Mouse (Mus musculus) kidney, postnatal 14 days (tissue): ENCODE measurements around the gene Lgr5.
A peak's percentile ranks its signal among the peaks of the same experiment; 100 is the strongest.

Experiments used
- DNase-seq: peaks from one replicate; pipeline ENCODE4 v3.0.0; 2022; ENCODE audit warnings: mixed read lengths

The Lgr5 gene

GRCm38 (mm10) chr10:115587301-115587969, at the start of gene Lgr5:
Gene Lgr5 (minus strand): TSS chr10:115587780.
- peak; percentile 56 for DNase-seq

DNA sequence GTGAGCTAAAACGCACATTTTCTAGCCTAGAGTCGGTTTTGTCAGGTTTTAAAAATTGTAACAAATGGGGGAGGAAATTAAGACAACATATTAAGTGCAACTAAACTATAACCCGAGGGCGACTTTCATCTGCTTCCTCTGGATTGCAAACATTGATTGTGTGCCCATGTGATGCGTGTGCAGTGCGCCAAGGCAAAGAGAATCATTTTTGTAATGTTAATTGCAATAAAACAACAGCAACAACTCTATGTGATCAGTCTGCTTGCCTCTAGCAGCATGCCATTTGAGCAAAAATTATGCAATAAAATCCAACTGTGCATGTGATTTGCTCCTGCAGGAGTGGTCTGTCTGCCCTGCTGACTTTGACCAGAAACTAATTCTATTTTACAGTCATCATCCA, 39.1 kb upstream of the Lgr5 start:
- no peak for DNase-seq

DNA sequence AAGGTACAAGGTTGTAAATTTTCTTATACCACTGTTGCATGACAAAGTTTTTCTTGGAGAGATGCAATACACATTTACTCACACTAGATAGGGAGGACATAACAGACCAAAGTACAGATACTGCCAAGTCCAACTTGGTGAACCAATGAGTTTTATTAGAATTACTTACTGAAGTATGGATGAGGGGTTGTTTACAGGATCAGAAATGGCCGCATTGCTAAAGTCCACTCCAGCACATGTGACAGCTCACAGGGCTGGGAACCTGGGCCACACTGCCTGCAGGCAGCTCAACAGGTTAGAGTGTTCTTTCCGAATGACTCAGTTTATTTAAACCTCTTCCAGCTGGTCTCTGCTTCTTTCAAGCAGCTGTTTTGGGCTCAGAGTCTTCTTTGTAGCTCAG, 37.4 kb upstream of the Lgr5 start:
- DNase-seq: no peak

DNA sequence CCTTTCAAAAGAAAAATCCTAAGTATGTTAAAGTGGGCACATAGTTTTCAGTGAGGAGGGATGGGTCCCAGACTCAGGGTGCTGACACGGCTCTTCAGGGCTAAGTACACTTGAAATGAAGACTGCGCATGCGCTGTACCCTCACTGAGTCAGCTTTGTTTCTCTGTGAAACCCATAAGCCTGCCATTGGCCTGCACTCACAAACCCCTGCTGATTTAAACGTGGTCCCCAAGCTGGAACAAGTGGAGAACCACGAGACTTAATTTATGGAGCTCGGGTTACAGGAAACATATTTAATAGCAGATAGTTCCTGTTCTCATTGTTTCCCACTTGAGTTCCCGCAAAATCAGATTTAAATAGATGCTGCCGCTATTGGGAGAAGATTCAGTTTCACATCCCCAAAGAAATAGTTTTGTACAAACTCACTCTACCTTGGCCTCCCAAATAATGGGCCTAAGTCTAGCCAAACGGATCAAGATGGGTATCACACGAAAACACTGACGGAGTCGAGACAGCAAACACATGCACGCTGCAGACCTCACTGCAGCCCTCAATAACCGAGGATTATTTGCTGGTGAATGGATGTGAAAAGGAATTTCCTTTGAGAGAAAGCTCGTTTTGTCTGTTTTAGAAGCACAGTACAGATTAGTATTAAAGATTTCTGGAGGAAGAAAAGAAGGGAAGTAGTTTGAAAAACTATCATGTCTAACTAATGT, 36.5 kb upstream of the Lgr5 start:
- peak; percentile 38 for DNase-seq

DNA sequence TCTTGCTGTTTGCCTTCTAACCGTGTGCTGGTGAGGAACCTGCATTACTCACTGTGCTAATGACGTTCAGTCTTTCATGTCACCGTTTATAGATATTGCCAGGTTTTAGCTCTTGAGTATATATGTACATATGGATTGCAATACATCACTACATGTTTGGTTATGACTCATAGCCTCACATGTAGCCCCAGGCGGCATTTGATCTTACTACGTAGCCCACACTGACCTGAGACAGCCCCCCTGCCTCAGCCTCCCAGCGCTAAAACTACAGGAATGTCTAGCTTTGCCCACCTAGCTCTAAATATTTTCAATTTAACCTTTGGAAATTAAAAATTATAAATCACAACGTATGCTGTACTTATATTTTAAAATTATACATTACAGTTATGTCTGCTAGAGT, 35.9 kb upstream of the Lgr5 start:
- no peak for DNase-seq

- no peak for DNase-seq
Measured at GRCm38 (mm10) chr10:115618288-115618856, 30.8 kb upstream of the Lgr5 start.

- peak; percentile 50 for DNase-seq
Measured at GRCm38 (mm10) chr10:115617456-115618287, 30.1 kb upstream of the Lgr5 start.

GRCm38 (mm10) chr10:115595748-115596147, 8.2 kb upstream of the Lgr5 start:
- DNase-seq: no peak

DNA sequence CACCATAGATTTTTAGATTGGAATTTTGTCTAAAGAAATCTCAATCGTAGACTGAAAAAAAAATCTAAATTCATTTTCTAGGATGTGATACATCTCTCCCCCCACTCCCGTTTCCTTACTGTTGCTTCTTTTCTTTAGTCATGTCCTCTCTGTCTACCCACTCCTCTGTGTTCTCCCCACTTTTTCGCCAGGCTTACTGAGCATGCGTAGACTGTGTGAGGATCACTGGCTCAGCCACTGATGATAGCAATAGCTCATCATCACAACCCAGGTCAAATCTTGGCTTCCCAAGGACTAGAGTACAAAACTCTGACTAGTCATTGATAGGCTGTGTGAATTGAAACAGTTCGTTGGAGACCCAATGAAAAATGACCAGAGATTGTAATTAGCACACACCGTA, 6.1 kb upstream of the Lgr5 start:
- no peak for DNase-seq

- DNase-seq: no peak
Measured at GRCm38 (mm10) chr10:115593221-115593620, 5.6 kb upstream of the Lgr5 start.

DNA sequence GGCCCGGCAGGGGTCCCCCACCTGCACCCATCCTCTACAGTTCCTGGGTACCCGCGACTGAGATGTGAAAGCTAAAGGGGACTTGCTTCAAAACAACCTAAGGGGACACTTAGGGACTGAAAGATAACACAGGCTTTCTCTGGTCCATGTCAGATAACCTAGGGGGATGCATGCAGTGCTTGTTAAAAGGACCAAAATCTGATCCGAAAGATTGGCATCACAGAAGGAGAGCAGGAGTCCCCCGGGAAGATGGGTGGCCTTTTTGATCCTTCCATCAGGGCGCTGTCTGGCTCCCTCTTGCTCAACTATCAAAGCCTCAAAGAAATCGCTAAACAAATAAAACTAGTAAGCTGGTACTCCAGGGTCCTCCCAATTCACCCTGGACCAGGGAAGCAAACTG, 399 bp upstream of the Lgr5 start:
- no peak for DNase-seq

DNA sequence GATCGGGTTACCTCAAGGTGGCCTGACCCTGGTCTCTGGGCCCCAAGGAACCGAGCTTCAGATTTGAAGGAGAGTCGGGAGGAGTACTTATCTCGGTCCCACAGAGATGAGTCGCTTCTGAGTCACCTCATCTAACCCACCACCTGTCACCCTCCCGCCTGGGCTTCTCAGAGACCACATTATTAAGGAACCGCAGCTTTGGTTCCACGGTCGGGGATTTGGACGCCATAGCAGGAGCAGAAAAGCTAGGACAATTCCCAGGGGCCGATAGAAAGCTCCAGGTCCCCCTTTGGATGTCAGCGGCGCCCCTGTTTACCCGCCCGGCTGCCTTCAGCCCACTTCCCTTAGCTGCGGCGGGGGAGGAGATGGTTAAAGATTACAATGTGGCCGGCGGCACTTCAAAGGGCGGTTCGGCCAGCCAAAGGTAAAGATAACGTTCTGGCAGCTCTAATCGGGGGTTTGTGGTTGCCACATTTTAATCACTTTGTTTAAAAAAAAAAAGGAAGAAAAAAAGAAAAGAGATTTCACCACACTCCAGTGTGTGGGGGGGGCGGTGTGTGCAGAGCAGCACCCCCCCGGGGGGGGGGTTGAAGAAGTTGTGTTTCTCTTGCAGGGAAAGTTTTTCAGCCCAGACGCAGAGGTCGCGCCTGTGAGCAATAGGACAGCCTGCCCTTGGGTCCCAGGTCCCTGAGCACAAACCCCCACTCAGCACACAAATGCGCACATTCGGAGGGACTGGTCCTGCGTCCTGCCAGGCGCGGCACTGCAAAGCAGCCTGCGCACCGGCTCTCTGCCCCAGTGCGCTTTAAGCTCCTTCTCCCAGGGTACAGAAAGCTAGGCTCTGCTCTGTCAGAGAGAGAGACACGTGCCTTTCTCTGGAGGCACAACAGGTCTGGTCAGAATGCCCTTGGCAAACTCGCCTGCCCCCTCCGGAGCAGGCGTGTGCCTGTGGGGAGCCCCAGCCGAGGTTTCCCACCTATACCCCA, 1.0 kb downstream of the Lgr5 start:
- peak; percentile 14 for DNase-seq

GRCm38 (mm10) chr10:115585491-115586245, 1.9 kb downstream of the Lgr5 start:
- DNase-seq: no peak

DNA sequence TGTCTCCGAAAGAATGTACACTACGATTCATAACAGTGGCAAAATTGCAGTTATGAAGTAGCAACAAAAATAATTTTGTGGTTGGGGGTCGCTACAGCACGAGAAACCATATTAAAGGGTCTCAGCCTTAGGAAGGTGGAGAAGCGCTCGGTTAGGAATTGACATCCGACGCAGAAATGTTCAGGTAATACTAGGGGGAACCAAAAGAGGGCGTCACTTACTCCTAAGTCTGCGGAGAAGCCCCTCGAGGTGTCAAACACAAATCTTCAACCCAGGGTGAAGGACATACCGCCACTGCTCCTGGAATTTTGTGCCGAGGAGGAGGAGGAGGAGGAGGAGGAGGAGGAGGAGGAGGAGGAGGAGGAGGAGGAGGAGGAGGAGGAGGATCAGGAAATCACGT, 2.9 kb downstream of the Lgr5 start:
- DNase-seq: no peak

DNA sequence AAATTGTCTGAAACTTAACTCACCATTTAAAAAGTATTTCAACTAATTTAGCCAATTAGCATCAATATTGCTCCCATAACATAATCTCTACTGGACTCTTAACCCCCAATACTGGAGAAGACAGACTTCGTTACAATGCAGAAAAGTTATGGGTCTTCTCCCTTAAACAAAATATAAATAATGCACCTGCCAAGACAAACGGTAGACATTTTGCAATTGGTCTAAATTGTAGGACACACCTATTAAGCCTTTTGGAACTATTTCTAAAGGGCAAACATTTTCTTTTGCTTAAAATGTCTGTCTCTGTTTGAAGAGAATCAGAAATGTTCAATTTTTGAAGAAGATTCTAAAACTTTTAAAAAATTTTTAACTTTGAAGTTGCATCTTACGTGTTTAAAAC, 4.5 kb downstream of the Lgr5 start:
- no peak for DNase-seq

GRCm38 (mm10) chr10:115581971-115582370, 5.6 kb downstream of the Lgr5 start:
- no peak for DNase-seq

- DNase-seq: no peak
Measured at GRCm38 (mm10) chr10:115579494-115579893, 8.1 kb downstream of the Lgr5 start.

DNA sequence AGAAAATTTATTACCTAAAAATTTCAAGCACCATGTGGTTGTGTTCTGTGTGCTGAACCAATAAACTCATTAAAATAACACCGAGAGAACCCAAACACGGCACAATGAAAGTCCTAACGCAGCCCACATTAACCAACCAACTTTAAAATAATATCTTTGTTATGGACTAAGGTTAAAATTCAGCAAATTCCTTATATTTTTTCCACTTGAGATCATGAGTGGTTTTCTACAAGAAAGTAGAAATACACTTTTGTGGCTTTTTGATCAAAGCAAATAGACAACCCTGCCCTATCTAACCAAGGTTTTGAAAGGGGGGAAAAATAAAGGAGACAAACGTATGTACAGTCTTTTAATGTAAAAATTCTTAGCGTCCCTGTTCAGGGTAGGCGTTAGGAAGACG, 8.5 kb downstream of the Lgr5 start:
- DNase-seq: no peak

DNA sequence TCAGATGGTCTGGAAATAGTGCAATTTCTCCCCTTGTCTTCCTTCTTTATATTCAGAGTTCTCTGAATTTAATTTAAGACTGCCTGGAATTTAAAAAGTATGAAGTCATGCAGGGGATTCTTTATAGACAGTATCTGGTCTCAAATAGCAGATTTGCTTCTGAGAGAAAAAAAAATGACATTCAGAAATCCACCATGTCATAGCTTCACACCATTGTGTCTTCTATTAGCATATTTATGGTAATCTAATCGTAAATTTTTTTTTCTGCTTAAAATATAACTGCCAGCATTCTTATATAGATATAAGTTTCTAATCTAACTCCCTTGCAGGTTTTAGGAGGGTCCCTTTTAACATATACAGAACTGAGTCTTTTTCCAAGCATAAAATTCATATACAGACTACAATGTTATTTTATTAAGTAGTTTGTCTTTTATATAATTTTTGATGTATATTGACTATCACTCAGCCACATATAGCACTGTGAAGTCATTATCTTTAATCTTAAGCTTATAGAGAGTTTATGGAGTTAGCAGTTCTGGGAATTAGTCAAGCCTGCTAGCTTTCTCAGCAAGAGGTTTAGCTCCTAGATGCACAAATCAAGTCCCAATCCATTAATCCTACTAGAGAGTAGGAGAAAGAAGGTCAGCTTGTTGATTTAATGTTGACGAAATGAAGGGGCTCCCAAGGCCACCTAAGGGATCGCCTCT, 15.7 kb downstream of the Lgr5 start:
- no peak for DNase-seq

DNA sequence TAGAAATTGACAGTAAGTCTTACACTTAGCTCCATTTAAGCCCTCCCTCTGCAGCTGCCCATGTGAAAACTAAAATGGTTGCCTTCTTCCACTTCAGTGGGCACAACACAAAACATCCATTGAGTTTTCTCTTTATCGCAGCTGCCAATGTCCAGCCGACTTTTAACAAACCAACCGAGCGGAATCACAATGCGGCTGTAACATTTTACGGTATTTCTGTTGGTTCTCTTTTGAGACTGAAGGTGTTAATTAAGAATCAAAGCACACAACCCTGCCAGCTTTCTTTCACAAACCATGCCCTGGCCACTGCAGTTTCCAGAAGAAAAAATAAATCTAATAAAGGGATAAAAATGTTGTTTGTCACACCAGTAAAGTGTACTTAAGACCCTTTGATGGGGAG, 16.3 kb downstream of the Lgr5 start:
- no peak for DNase-seq

DNA sequence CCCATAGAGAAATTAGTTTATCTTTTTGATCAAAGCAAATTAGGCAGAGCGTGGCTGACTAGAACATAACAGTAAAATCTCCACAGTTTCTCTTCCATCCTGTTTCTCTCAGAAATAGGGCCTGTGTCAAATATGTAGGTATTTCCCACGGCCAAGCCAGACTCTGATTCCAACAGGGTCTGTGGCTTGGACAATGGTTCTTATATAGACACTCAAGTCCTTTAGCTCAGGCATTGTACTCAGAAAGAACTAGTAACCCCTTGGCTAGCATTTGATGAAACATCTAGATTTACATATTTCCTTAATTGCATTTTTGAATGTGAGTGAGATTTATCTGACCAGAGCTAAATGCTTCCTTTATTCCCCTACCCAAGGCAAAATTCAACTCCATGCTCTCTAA, 17.0 kb downstream of the Lgr5 start:
- DNase-seq: no peak
